Mouse (Mus musculus): ENCODE data around the gene Cep290. TPM values are rescaled to one million over a fixed set of nuclear protein-coding genes. Genes with fewer than 3 reads are reported as not detected.
"Not testable (repeated sequence)": the region's sequence is repeated elsewhere in the genome, so short reads cannot be mapped to it uniquely, and the experiment has no call there.

The Cep290 gene
- polyA plus RNA-seq, 2 experiments = 2.9 to 3.2 TPM

GRCm38 (mm10) chr10:100522330-100522729 lies 35.0 kb downstream of the Cep290 start:
- Histone ChIP-seq H3K9me3 (ENCODE audit: control insufficient read depth, low read length) (no peaks in the 10 kb centered on the region), H3K27ac (no peak overlapping the region), H3K9ac (replicated peaks) (no peak overlapping the region), H3K36me3 (replicated peaks; ENCODE audit: control insufficient read depth, insufficient read depth, low read depth) (peaks cover 2% of the 10 kb centered on the region; the same call in 1 of the 2 replicates), H3K4me3 (ENCODE audit: insufficient read depth in 1 of 2, low read depth in 2 of 2, low read length in 2 of 2) (no peak overlapping the region), H3K4me2 (ENCODE audit: low read depth) (no peak overlapping the region), H3K27me3 (ENCODE audit: control insufficient read depth, insufficient read depth, low read length) (no peaks in the 10 kb centered on the region), H3K4me1 (replicated peaks; ENCODE audit: control insufficient read depth in 2 of 2, insufficient read depth in 2 of 2, low read length in 1 of 2) (peaks cover 8 to 14% of the 10 kb centered on the region in 2 experiments)
- DNase-seq (ENCODE audit: low read depth in 3 of 3, low spot score in 3 of 3) (no peak), ATAC-seq (ENCODE audit: insufficient read depth) (no peak)
- 90% methylated on average over 9 of the region's 9 CpGs for WGBS (ENCODE audit: insufficient replicate concordance)
- TF ChIP-seq CTCF (IDR thresholded peaks at IDR 0.05; ENCODE audit: low read depth) (no peak), EP300 (IDR thresholded peaks at IDR 0.05; ENCODE audit: low read depth) (no peak)

DNA sequence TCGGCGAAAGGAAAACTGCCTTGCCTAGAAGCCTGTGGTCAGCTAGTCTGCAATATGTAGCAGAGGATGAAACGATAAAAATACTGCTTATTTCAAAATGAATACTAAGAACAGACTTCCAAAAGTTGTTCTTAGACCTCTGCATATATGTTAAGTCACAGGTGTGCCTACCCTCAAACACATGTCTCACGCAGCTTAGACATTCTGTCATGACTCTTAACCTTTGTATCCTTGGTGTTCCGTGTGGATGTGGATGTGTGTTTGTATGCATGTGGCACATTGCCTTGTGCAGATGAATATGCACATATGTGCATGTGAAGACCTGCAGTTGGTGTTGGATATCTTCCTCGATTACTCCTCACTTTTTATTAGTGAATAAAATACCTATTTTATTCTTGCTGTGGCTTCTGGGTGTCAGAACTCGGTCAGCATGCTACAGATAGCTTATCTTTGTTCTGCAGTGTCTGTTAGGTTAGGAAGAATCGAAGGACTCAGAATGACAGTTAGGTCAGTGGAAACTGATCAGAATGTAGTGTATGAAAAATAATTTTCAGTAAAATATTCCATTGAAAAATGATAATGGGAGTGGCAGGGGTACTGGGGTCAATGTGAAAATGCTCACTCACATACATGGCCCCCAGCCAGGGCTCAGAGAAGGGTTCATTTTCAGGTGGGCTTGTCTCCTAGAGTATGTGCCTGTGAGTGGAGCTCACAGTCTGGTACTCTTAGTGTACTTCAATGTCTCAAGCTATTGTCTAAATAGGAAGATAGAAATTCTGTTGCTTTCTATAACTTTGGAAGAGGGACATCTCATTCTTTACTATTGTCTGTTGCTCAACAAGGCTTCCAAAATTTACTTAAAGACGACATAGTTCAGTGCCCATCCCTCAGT lies 37.4 kb downstream of the Cep290 start:
- no peaks in the 10 kb centered on the region for H3K9me3 ChIP-seq (ENCODE audit: control insufficient read depth, low read length)
- peak overlapping the region; percentile 46 for H3K4me2 ChIP-seq (ENCODE audit: low read depth)
- peaks cover 8 to 14% of the 10 kb centered on the region in 2 experiments for H3K4me1 ChIP-seq (replicated peaks; ENCODE audit: control insufficient read depth in 2 of 2, insufficient read depth in 2 of 2, low read length in 1 of 2)
- 51% methylated on average over 9 of the region's 9 CpGs for WGBS (ENCODE audit: insufficient replicate concordance)
- H3K9ac ChIP-seq (replicated peaks) = 0 out of 2 replicates have a peak overlapping the region, but pooled peaks have one; percentile 5
- H3K4me3 ChIP-seq (ENCODE audit: insufficient read depth in 1 of 2, low read depth in 2 of 2, low read length in 2 of 2) = no peak overlapping the region
- peaks cover 2% of the 10 kb centered on the region; the same call in 1 of the 2 replicates for H3K36me3 ChIP-seq (replicated peaks; ENCODE audit: control insufficient read depth, insufficient read depth, low read depth)
- TF ChIP-seq CTCF (IDR thresholded peaks at IDR 0.05; ENCODE audit: low read depth) = no peak
- TF ChIP-seq EP300 (IDR thresholded peaks at IDR 0.05; ENCODE audit: low read depth) = peak; percentile 92
- peak overlapping the region; percentile 72 for H3K27ac ChIP-seq
- DNase-seq (ENCODE audit: low read depth in 3 of 3, low spot score in 3 of 3) = peak; percentile 47 to 62 (median 49)
- no peaks in the 10 kb centered on the region for H3K27me3 ChIP-seq (ENCODE audit: control insufficient read depth, insufficient read depth, low read length)
- ATAC-seq (ENCODE audit: insufficient read depth) = peak; percentile 93

GRCm38 (mm10) chr10:100556566-100557175 lies 69.3 kb downstream of the Cep290 start:
- no peak for ATAC-seq (ENCODE audit: insufficient read depth)
- no peak overlapping the region for H3K9ac ChIP-seq (replicated peaks)
- H3K4me1 ChIP-seq (replicated peaks; ENCODE audit: control insufficient read depth in 2 of 2, insufficient read depth in 2 of 2, low read length in 1 of 2) = peaks cover 2 to 10% of the 10 kb centered on the region in 2 experiments
- H3K27me3 ChIP-seq (ENCODE audit: control insufficient read depth, insufficient read depth, low read length) = no peaks in the 10 kb centered on the region
- H3K36me3 ChIP-seq (replicated peaks; ENCODE audit: control insufficient read depth, insufficient read depth, low read depth) = no peaks in the 10 kb centered on the region
- no peak for DNase-seq (ENCODE audit: low read depth in 3 of 3, low spot score in 3 of 3)
- TF ChIP-seq EP300 (IDR thresholded peaks at IDR 0.05; ENCODE audit: low read depth) (no peak), CTCF (IDR thresholded peaks at IDR 0.05; ENCODE audit: low read depth) (no peak)
- H3K4me3 ChIP-seq (ENCODE audit: insufficient read depth in 1 of 2, low read depth in 2 of 2, low read length in 2 of 2) = no peak overlapping the region
- no peak overlapping the region for H3K27ac ChIP-seq
- no peak overlapping the region for H3K4me2 ChIP-seq (ENCODE audit: low read depth)
- 76% methylated on average over 3 of the region's 3 CpGs for WGBS (ENCODE audit: insufficient replicate concordance)
- no peaks in the 10 kb centered on the region for H3K9me3 ChIP-seq (ENCODE audit: control insufficient read depth, low read length)

DNA sequence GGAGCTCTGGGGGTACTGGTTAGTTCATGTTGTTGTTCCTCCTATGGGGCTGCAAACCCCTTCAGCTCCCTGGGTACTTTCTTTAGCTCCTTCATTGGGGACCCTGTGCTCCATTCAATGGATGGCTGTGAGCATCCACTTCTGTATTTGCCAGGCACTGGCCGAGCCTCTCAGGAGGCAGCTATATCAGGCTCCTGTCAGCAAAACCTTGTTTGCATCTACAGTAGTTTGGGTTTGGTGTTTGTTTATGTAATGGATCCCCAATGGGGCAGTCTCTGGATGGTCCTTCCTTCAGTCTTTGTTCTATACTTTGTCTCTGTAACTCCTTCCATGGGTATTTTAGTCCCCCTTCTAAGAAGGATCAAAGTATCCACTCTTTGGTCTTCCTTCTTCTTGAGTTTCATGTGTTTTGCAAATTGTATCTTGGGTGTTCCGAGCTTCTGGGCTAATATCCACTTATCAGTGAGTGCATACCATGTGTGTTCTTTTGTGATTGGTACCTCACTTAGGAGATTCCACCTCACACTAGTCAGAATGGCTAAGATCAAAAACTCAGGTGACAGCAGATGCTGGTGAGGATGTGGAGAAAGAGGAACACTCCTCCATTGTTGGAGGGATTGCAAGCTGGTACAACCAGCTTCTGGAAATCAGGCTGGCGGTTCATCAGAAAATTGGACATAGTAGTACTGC lies 73.0 kb downstream of the Cep290 start:
- not testable (repeated sequence) for H3K9ac ChIP-seq (replicated peaks); H3K9me3 ChIP-seq (ENCODE audit: control insufficient read depth, low read length); H3K4me3 ChIP-seq (ENCODE audit: insufficient read depth in 1 of 2, low read depth in 2 of 2, low read length in 2 of 2); H3K27me3 ChIP-seq (ENCODE audit: control insufficient read depth, insufficient read depth, low read length); H3K36me3 ChIP-seq (replicated peaks; ENCODE audit: control insufficient read depth, insufficient read depth, low read depth)
- H3K27ac ChIP-seq = peak overlapping the region; percentile 76
- peak; percentile 77 for TF ChIP-seq EP300 (IDR thresholded peaks at IDR 0.05; ENCODE audit: low read depth)
- 39% methylated on average over 3 of the region's 3 CpGs for WGBS (ENCODE audit: insufficient replicate concordance)
- ATAC-seq (ENCODE audit: insufficient read depth) (peak; percentile 90), DNase-seq (ENCODE audit: low read depth in 3 of 3, low spot score in 3 of 3) (peak; percentile 30 to 50 (median 32))
- H3K4me1 ChIP-seq (replicated peaks; ENCODE audit: control insufficient read depth in 2 of 2, insufficient read depth in 2 of 2, low read length in 1 of 2) = peaks cover 2 to 10% of the 10 kb centered on the region in 2 experiments
- peak overlapping the region; percentile 52 for H3K4me2 ChIP-seq (ENCODE audit: low read depth)

Data from liver, embryonic 14.5 days (tissue).